Mouse (Mus musculus) kidney, embryonic 15.5 days (tissue): Measurements from ENCODE around the gene 1700122O11Rik. TPM values are rescaled to one million over a fixed set of nuclear protein-coding genes. Genes with fewer than 3 reads are reported as not detected.
A peak's percentile ranks its signal among the peaks of the same experiment; 100 is the strongest.

ENCODE experiments used
- ATAC-seq: fragments of 200-750 bp; cut with Nextera tagmentation; replicated peaks from 2 replicates; pipeline ENCODE4 v1.8.0; 2017; ENCODE audit warnings: moderate TSS enrichment; ENCODE audit not compliant: low FRiP score
- H3K27ac ChIP-seq: fragments of 300-500 bp; sonication (generic); 2 replicates; pipeline ENCODE4 v1.5.1; 2015; ENCODE audit warnings: mild to moderate bottlenecking, inconsistent platforms
- H3K27me3 ChIP-seq: fragments of 300-500 bp; sonication (generic); 2 replicates; pipeline ENCODE4 v1.6.1; 2015; ENCODE audit warnings: inconsistent platforms
- H3K36me3 ChIP-seq: fragments of 300-500 bp; sonication (generic); 2 replicates; pipeline ENCODE4 v1.6.1; 2015; ENCODE audit warnings: inconsistent platforms
- H3K4me1 ChIP-seq: fragments of 300-500 bp; sonication (generic); 2 replicates; pipeline ENCODE4 v1.6.1; 2015; ENCODE audit warnings: inconsistent platforms
- H3K4me2 ChIP-seq: fragments of 300-500 bp; sonication (generic); 2 replicates; pipeline ENCODE4 v1.6.1; 2015; ENCODE audit warnings: moderate library complexity, mild to moderate bottlenecking, inconsistent platforms
- H3K4me3 ChIP-seq: fragments of 300-500 bp; sonication (generic); replicated peaks from 2 replicates; pipeline ENCODE4 v1.5.1; 2015; ENCODE audit warnings: mild to moderate bottlenecking, inconsistent platforms
- H3K9ac ChIP-seq: fragments of 300-500 bp; sonication (generic); 2 replicates; pipeline ENCODE4 v1.6.1; 2015; ENCODE audit warnings: mild to moderate bottlenecking, inconsistent platforms
- H3K9me3 ChIP-seq: fragments of 300-500 bp; sonication (generic); replicated peaks from 2 replicates; pipeline ENCODE4 v1.6.1; 2016; ENCODE audit warnings: inconsistent platforms
- WGBS: fragments of 180-500 bp; shearing (Covaris S2); methylation state at CpG from one replicate; pipeline ENCODE4 v1.1.7; 2015; ENCODE audit warnings: mixed read lengths; 5-methylcytosine and 5-hydroxymethylcytosine counted together
- polyA plus RNA-seq: library from polyadenylated mRNA; unstranded; fragments of >200 nt; fragmentation: Nextera tagmentation; extraction: Ambion mirVana; gene quantifications from 2 replicates; pipeline ENCODE4 v1.2.1, GENCODE M21; 2015

The 1700122O11Rik gene
- polyA plus RNA-seq, 1 experiment from 2014 or later, result not detected

DNA sequence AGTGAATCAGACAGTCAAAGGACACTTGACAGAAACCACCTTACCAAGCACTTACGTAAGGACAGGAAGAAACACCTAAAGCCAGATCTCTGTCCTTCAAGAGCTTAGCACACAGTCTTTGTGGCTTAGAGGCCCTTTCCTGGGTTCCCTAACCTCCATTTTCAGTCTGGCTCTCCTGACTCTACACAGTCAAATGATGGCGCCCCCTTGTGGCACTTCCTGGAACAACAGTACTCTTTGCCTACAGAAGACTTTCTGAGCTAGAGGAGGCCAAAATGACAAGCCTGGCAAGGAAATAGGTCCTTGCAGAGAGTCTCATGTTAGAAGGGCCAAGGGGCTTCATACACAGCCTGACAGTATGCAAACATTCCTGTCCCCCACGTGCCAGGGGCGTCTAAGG, 7.5 kb upstream of the 1700122O11Rik start:
- ATAC-seq, result no peak
- Histone ChIP-seq H3K9me3 (no peaks in the 10 kb centered on the region), H3K36me3 (no peaks in the 10 kb centered on the region), H3K4me1 (peaks cover 13% of the 10 kb centered on the region), H3K4me3 (no peak overlapping the region), H3K4me2 (no peak overlapping the region), H3K27ac (no peak overlapping the region), H3K27me3 (peaks cover 22% of the 10 kb centered on the region), H3K9ac (no peak overlapping the region)
- WGBS, result 44% methylated on average over 4 of the region's 4 CpGs

- H3K27ac ChIP-seq, result no peak overlapping the region
- no peak for ATAC-seq
- no peaks in the 10 kb centered on the region for H3K36me3 ChIP-seq
- H3K9ac ChIP-seq, result no peak overlapping the region
- 70% methylated on average over 5 of the region's 5 CpGs for WGBS
- H3K4me2 ChIP-seq, result no peak overlapping the region
- peaks cover 28% of the 10 kb centered on the region for H3K4me1 ChIP-seq
- no peaks in the 10 kb centered on the region for H3K9me3 ChIP-seq
- H3K27me3 ChIP-seq, result peaks cover 16% of the 10 kb centered on the region
- no peak overlapping the region for H3K4me3 ChIP-seq
These were observed 5.2 kb upstream of the 1700122O11Rik start for GRCm38 (mm10) chr17:48043154-48043880.

DNA sequence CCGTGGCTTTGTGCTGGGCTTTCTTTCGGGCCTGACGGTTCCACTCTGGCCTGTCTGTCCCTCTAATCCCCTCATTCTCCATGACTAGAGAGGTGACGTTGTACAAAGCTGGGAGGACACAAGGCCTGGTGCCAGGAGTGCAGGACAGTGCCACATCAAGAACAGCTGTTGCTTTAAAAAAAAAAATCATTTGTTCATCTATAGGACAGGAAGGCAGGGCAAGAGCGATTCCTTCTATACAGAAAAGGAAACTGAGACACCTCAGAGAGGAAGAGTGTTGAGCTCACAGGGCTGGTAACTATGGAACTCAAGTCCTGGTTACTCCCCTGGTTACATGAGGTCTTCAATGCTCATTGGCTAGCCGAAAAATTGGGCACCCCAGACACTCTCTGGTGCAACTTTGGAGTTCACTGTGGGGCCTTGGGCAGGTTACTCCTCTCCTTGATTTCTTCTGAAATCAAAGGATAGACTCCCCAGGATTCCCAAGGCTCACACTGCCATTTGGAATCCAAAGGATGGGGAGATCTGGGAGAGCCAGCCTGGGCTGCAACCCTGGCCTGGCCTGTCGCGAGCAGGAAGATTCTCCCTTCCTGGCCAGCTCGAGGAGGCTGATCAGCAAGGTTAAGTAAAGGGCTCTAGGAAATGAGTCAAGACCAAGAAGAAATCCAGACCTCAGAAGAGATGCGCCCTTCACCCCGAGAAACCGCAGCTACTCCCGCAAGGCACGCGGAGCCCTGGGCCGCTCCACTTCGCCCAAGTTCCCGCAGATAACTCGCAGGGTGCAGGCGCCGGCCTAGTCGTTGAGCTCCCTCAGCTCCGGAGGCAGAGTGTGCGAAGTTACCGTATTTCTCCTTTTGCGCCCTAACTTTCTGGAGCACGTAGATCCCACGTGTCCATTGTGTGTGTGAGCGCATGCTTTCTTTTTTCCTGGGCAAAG, 3.5 kb upstream of the 1700122O11Rik start:
- Histone ChIP-seq H3K9me3 (no peaks in the 10 kb centered on the region), H3K9ac (no peak overlapping the region), H3K4me3 (peak overlapping the region; percentile 21), H3K27me3 (peaks cover 13% of the 10 kb centered on the region; the same call in 1 of the 2 replicates), H3K4me1 (peaks cover 28% of the 10 kb centered on the region), H3K27ac (peak overlapping the region; percentile 81), H3K36me3 (no peaks in the 10 kb centered on the region), H3K4me2 (peak overlapping the region; percentile 48)
- peak; percentile 33 for ATAC-seq
- WGBS, result 9% methylated on average over 28 of the region's 29 CpGs

GRCm38 (mm10) chr17:48039232-48039866, 1.3 kb upstream of the 1700122O11Rik start:
- Histone ChIP-seq H3K9me3 (no peaks in the 10 kb centered on the region), H3K27ac (peak overlapping the region; percentile 37), H3K4me2 (peak overlapping the region; percentile 54), H3K9ac (no peak overlapping the region), H3K36me3 (no peaks in the 10 kb centered on the region), H3K4me1 (peaks cover 28% of the 10 kb centered on the region), H3K27me3 (peaks cover 23% of the 10 kb centered on the region; the same call in 1 of the 2 replicates), H3K4me3 (peak overlapping the region; percentile 21)
- ATAC-seq, result peak; percentile 90
- 8% methylated on average over 14 of the region's 14 CpGs for WGBS

DNA sequence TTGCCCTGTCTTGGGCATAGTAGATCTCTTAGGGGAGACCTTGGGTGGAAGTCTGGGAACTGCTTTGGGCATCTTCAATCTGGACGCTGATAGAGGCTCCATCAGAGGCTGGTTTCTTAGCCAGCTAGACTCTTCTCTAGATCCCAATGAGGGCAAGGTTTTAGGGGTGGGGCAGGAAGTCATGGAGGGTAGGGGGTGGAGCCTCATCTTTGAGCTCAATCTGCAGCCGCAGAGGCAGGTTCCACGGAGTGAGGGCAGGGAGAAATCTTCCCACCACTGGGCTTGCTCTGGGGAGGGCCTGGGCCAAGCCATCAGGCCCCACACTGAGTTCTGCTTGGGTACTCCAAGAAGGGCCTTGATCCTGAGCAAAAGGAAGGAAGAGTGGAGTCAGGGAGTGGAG, 1.2 kb downstream of the 1700122O11Rik start:
- Histone ChIP-seq H3K4me2 (no peak overlapping the region), H3K36me3 (no peaks in the 10 kb centered on the region), H3K9ac (no peak overlapping the region), H3K9me3 (no peaks in the 10 kb centered on the region), H3K27ac (no peak overlapping the region), H3K4me1 (peaks cover 29% of the 10 kb centered on the region), H3K27me3 (peaks cover 26% of the 10 kb centered on the region), H3K4me3 (no peak overlapping the region)
- WGBS, result 76% methylated on average over 3 of the region's 3 CpGs
- no peak for ATAC-seq

GRCm38 (mm10) chr17:48031521-48032430, 6.3 kb downstream of the 1700122O11Rik start:
- WGBS, result 6% methylated on average over 42 of the region's 42 CpGs
- H3K9ac ChIP-seq, result peak overlapping the region; percentile 54
- peak overlapping the region; percentile 47 for H3K4me3 ChIP-seq
- peak overlapping the region; percentile 81 for H3K27ac ChIP-seq
- peaks cover 27% of the 10 kb centered on the region for H3K27me3 ChIP-seq
- peak overlapping the region; percentile 91 for H3K4me2 ChIP-seq
- H3K9me3 ChIP-seq, result no peaks in the 10 kb centered on the region
- peak; percentile 92 for ATAC-seq
- peaks cover 51% of the 10 kb centered on the region for H3K4me1 ChIP-seq
- H3K36me3 ChIP-seq, result no peaks in the 10 kb centered on the region

DNA sequence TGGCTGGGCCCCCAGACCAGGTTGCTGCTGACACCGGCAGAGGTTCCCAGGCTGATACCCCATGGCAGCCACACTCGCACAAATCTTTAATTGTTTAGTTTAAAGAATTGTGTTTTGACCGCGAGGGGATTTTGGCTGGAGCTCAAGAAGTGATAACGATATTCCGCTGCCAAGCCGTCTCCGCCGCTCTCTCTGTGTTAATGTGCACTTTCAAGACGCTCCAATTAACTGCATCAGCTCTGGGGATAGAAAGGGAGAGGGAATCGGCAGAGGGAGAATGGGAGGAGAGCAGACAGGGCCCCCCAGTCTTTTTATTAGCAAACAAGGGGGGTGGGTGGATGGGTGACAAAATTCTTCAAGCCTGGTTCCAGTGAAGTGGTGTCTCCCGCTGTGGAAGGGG, 8.9 kb downstream of the 1700122O11Rik start:
- Histone ChIP-seq H3K36me3 (no peaks in the 10 kb centered on the region), H3K9me3 (no peaks in the 10 kb centered on the region), H3K9ac (no peak overlapping the region), H3K4me3 (no peak overlapping the region), H3K27me3 (peaks cover 20% of the 10 kb centered on the region; the same call in 1 of the 2 replicates), H3K4me2 (no peak overlapping the region), H3K27ac (peak overlapping the region; percentile 29), H3K4me1 (peaks cover 51% of the 10 kb centered on the region)
- WGBS, result 26% methylated on average over 12 of the region's 12 CpGs
- no peak for ATAC-seq

DNA sequence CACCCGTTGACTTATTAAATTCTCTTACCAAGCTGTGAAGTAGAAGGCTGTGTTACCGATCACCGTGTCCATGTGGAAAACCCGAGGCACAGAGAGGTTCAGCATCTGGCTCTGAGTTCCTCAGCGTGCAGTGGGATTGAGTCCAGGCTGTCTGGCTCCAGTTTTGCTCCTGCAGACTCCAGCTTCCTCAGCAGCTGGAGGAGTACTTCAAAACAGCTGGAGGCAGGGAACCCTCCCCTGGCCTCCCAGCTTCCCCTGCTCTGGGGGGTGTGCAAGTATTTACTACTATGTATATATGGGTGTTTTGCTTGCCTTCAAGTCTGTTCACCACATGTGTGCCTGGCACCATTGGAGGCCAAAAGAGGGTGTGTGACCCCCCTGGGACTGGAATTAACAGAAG, 9.8 kb downstream of the 1700122O11Rik start:
- Histone ChIP-seq H3K27ac (no peak overlapping the region), H3K4me3 (no peak overlapping the region), H3K4me1 (peaks cover 59% of the 10 kb centered on the region), H3K4me2 (no peak overlapping the region), H3K9ac (no peak overlapping the region), H3K36me3 (no peaks in the 10 kb centered on the region), H3K27me3 (peaks cover 21% of the 10 kb centered on the region; the same call in 1 of the 2 replicates), H3K9me3 (no peaks in the 10 kb centered on the region)
- WGBS, result 72% methylated on average over 5 of the region's 5 CpGs
- ATAC-seq, result no peak

- Histone ChIP-seq H3K4me1 (peaks cover 65% of the 10 kb centered on the region), H3K4me2 (no peak overlapping the region), H3K4me3 (no peak overlapping the region), H3K9me3 (no peaks in the 10 kb centered on the region), H3K27me3 (peaks cover 21% of the 10 kb centered on the region; the same call in 1 of the 2 replicates), H3K36me3 (no peaks in the 10 kb centered on the region), H3K27ac (0 out of 2 replicates have a peak overlapping the region, but pooled peaks have one; percentile 30), H3K9ac (no peak overlapping the region)
- 52% methylated on average over 6 of the region's 6 CpGs for WGBS
- no peak for ATAC-seq
These were observed 10.4 kb downstream of the 1700122O11Rik start for GRCm38 (mm10) chr17:48027677-48028076.

DNA sequence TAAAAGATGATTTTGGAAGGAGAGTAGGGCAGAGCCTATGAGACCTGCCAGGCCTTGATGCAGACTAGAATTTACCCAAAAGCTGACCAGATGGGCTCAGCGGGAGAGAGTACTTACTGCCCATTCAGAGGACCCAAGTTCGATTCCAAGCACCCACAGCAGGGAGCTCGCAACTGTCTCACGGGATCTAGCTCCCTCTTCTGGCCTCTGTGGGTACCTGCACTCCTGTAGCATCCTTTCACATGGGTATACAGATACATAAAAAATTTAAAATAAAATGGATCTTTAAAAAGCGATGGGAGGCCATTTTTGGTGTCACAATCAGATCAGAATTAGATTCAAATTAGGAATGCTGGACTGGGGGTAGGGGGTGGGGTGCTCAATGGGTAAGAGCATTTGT, 11.1 kb downstream of the 1700122O11Rik start:
- Histone ChIP-seq H3K4me2 (no peak overlapping the region), H3K36me3 (no peaks in the 10 kb centered on the region), H3K9me3 (no peaks in the 10 kb centered on the region), H3K27me3 (peaks cover 22% of the 10 kb centered on the region; the same call in 1 of the 2 replicates), H3K27ac (no peak overlapping the region), H3K4me3 (no peak overlapping the region), H3K4me1 (peaks cover 63% of the 10 kb centered on the region), H3K9ac (no peak overlapping the region)
- 94% methylated on average over 5 of the region's 5 CpGs for WGBS
- ATAC-seq, result no peak

GRCm38 (mm10) chr17:48024045-48024444, 14.0 kb downstream of the 1700122O11Rik start:
- Histone ChIP-seq H3K9ac (no peak overlapping the region), H3K27ac (no peak overlapping the region), H3K4me1 (peaks cover 38% of the 10 kb centered on the region), H3K27me3 (0 out of 2 replicates have a peak, but pooled peaks cover 13% of the 10 kb centered on the region), H3K36me3 (no peaks in the 10 kb centered on the region), H3K9me3 (no peaks in the 10 kb centered on the region), H3K4me2 (no peak overlapping the region), H3K4me3 (no peak overlapping the region)
- no peak for ATAC-seq
- 53% methylated on average over 8 of the region's 8 CpGs for WGBS
